Mouse (Mus musculus) lung, adult 18-20 months (tissue): ENCODE results near the gene Tssk3.
"Not testable (repeated sequence)": the region's sequence is repeated elsewhere in the genome, so short reads cannot be mapped to it uniquely, and the experiment has no call there.

Experiments used
- DNase-seq, 2 experiments: peaks; one replicate each; pipeline ENCODE4 v3.0.0; 2022; ENCODE audit warnings: mixed read lengths in 2 of 2

The Tssk3 gene

GRCm38 (mm10) chr4:129490972-129491880 lies at the start of gene Tssk3, which contains the start of gene Fam229a:
Gene Tssk3 (minus strand): TSS chr4:129491022.
Gene Fam229a (plus strand): TSS chr4:129491190.
- peak; percentile 63 to 77 for DNase-seq

- peak in 1 of 2 experiments; percentile 9 for DNase-seq
Measured at GRCm38 (mm10) chr4:129540012-129540411, 49.2 kb upstream of the Tssk3 start.

GRCm38 (mm10) chr4:129528901-129529300 lies 38.1 kb upstream of the Tssk3 start:
- not testable (repeated sequence) for DNase-seq

- no peak for DNase-seq
Measured at GRCm38 (mm10) chr4:129525889-129526288, 35.1 kb upstream of the Tssk3 start.

GRCm38 (mm10) chr4:129525338-129525737 lies 34.5 kb upstream of the Tssk3 start:
- DNase-seq = no peak

DNA sequence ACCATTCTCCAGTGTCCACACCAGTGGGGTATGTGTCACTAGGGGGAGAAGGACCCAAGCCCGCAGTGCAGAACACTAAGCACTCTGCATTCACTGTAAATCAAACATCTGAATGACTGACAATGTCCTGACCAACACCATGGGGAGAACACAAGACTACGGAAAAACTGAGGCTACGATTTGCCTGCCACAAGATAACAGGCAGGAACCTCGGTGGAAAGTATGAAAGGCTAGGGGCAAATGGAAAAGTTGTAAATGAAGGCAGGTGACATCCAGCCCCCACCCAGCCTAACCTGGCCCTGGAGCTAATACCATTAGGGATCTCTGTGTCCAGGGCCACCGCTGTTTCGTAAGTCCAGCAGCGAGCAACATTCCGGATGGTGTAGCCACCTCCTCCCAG lies 27.7 kb upstream of the Tssk3 start:
- no peak for DNase-seq

- DNase-seq = peak; percentile 55 to 76
Measured at GRCm38 (mm10) chr4:129516925-129517324, 26.1 kb upstream of the Tssk3 start.

DNA sequence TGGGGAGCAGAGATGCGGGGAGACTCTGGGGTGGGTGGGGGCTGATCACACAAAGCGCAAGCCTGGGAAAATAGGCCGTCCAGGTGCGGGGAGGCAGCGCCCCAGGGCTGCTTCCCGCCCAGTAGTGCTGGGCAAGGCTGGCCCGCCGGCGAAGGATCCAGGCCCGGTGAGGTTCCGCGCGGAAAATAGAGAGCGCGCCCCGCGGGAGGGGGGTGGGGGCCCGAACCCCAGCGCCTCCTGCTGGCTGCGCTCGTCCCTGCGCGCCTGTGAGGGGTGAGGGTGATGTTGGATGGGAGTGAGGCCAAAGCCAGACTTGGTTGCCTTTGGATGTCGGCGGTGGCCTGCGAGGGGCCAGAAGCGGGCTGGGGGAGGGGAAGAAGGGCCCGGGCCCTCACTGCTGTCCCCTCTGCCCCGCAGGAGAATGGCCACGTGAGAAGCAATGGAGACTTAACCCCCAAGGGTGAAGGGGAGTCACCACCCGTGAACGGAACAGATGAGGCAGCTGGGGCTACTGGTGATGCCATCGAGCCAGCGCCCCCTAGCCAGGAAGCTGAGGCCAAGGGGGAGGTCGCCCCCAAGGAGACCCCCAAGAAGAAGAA lies 23.6 kb upstream of the Tssk3 start:
- no peak for DNase-seq

DNA sequence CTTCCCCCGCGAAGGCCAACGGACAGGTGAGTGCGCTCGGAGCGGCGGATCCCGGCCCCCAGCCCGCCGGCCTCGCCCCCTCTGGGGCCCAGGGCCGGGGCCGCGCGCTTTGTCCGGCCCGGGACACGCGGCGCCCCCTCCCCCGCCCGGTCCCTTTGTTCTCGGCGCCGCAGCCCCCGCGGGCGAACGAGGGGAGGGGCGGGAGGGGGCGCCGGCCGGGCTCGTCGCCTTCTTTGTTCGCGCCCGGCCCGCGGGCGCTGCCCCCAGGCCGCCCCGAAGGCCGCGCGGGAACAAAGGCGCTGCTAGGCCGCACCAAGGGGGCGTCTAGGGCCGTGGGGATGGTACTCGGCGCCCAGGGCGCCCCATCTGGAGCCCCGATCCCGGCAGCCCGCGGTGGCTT lies 23.1 kb upstream of the Tssk3 start:
- DNase-seq = no peak

GRCm38 (mm10) chr4:129513086-129513767 lies 22.4 kb upstream of the Tssk3 start, which contains the start of gene Marcksl1:
Gene Marcksl1 (plus strand): TSS chr4:129513581.
- peak; percentile 80 to 85 for DNase-seq

GRCm38 (mm10) chr4:129511413-129512096 lies 20.7 kb upstream of the Tssk3 start:
- DNase-seq = no peak

GRCm38 (mm10) chr4:129510723-129511412 lies 20.0 kb upstream of the Tssk3 start:
- no peak for DNase-seq

- DNase-seq = no peak
Measured at GRCm38 (mm10) chr4:129509650-129510049, 18.8 kb upstream of the Tssk3 start.

DNA sequence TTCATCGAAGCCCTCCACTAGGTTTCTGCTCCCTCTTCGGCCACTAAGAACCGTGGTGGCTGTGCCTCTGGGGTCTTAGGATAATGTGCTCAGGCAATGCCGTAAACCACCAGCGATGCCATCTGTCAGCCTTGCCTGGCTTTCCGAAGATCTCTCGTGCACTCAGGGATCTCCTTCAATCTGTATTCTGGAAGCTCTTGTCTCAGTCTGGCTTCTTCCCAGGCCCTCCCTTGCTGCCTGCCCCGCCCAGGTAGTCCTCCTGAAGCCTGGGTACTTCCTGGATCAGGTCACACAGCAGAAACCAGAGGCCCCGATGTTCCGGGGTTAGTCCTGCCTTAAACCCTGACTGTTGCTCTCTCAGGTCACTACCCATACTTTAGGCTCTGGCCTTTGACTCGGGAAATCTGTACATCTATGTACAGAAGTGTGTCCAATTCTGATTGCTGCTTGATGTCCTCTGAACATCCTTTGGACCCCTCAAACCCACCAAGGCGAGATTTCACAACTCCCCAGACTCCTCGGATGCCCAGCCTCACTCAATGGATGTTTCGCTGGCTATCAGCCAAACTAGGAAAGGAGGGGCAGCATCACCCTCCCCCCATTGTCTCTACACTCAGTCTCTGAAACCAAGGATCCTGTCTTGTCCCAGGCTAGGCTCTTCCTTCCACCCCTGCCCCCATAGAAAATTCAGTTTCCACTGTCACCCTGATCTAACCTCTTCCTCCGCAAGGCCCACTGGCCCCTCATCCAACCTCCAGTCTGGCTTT lies 18.2 kb upstream of the Tssk3 start:
- DNase-seq = peak; percentile 45 to 67

DNA sequence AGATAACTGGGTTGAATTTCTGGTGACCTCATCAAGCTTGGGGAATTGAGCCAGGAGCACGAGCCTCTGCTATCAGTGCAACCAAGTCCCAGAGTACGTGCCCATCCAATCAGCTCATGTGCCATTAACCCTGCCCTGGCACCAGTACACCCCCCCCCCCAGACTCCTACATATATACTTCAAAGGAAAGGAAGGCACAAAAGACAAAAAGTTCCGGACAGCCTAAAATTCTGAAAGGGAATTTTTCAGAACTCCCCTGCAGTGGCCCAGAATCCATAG lies 17.4 kb upstream of the Tssk3 start:
- DNase-seq = no peak

DNA sequence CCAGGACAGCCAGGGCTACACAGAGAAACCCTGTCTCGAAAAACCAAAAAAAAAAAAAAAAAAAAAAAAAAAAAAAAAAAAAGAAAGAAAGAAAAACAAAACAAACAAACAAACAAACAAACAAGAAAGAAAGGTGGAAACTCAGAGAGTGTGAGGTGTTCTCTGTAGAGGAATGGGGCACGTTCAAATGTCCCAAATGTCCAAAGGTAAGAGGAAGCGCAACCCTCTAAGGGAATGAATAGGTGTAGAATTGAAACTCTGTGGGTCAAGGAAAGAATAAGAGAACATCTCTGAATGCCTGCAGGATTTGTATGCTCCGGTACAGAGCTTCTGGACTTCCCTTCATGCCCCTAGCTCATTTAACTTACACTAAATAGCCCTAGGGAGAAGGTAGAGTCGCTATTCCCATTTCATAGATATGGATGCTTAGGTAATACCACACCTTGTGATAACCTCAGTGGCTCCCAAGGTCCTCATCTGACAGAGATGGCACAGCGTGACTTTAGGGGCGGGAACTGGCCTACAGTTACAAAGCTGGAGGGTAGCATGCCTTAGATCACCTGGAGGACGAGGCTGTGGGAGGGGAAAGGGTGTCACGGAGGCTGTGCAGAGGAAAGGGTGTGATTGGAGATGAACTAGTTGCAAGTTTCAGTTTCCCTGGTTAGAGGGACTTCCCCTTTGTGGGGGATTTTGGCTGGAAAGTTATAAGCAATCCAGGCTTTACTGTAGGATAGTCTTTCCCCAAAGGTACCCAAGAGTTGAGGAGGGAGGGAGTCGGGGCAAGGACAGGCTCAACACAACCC lies 16.8 kb upstream of the Tssk3 start:
- DNase-seq = no peak

GRCm38 (mm10) chr4:129505511-129505910 lies 14.7 kb upstream of the Tssk3 start:
- DNase-seq = no peak

- no peak for DNase-seq
Measured at GRCm38 (mm10) chr4:129502901-129503444, 12.2 kb upstream of the Tssk3 start.

- DNase-seq = no peak
Measured at GRCm38 (mm10) chr4:129502327-129502888, 11.6 kb upstream of the Tssk3 start.
